11 mouse cellular contexts compared by ENCODE assay signal in the genomic region with DNA sequence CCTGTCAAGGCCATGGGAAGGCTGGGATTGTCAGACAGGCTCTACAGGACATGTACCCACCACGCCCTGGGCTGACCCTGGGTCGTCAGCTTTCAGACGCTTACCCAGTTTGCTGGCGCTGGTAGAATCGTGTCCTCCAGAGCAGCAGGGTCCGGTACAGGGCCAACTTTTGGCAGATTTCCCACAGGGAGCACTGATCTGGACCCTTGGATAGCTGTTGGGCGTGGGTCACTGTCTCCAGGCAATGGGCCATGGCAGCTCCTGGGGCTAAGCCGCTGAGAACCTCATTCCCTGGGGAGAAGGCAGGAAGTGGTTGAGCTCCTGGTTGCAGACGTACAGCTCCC. TPM values are rescaled to one million over a fixed set of nuclear protein-coding genes. Genes with fewer than 3 reads are reported as not detected.
A peak's percentile ranks its signal among the peaks of the same experiment; 100 is the strongest.
DNase-seq lines count a peak whose midpoint lies in the region; ATAC-seq and TF ChIP-seq lines count a peak whose summit lies in the region.
"Had no signal": no experiment of that assay in that cellular context is flagged by ENCODE, and none has a peak within 500 bp of the region (broad histone marks: within the 10 kb centered on the region; RNA-seq: fewer than 3 reads in every experiment).

No protein-coding gene starts in this region.

- H3K4me2 ChIP-seq in lung, postnatal 0 days (replicated peaks; ENCODE audit: low read depth, low read length), result no peak overlapping the region
- no peak overlapping the region for H3K4me2 ChIP-seq in stomach, postnatal 0 days (replicated peaks; ENCODE audit: low read depth)
- no peak overlapping the region for H3K4me2 ChIP-seq in forebrain, embryonic 12.5 days
- H3K4me2 ChIP-seq: lung, embryonic 15.5 days had no signal

- peak; percentile 42 for ATAC-seq in lung, postnatal 0 days
- peak; percentile 7; the same call in 1 of the 2 replicates for ATAC-seq in stomach, postnatal 0 days (ENCODE audit: low FRiP score, low TSS enrichment)
- ATAC-seq in cerebellum, adult (ENCODE audit: insufficient number of reproducible peaks, low FRiP score, low TSS enrichment), result no peak
- ATAC-seq in forebrain, embryonic 12.5 days (ENCODE audit: low FRiP score), result no peak

- no peaks in the 10 kb centered on the region for H3K36me3 ChIP-seq in lung, postnatal 0 days (ENCODE audit: insufficient read depth, low read length)
- no peaks in the 10 kb centered on the region for H3K36me3 ChIP-seq in stomach, postnatal 0 days (ENCODE audit: control insufficient read depth, insufficient read depth, low read length)
- no peaks in the 10 kb centered on the region for H3K36me3 ChIP-seq in forebrain, embryonic 12.5 days (replicated peaks)
- H3K36me3 ChIP-seq: lung, embryonic 15.5 days had no signal

- no peak overlapping the region for H3K4me3 ChIP-seq in lung, postnatal 0 days (ENCODE audit: low read depth, low read length)
- no peak overlapping the region for H3K4me3 ChIP-seq in lung, adult 2 months (replicated peaks; ENCODE audit: extremely low read depth, low read depth, low read length)
- no peak overlapping the region for H3K4me3 ChIP-seq in stomach, postnatal 0 days (ENCODE audit: low read depth, low read length)
- H3K4me3 ChIP-seq in forebrain, embryonic 12.5 days (replicated peaks), result no peak overlapping the region
- H3K4me3 ChIP-seq: lung, embryonic 15.5 days had no signal

- H3K9me3 ChIP-seq in lung, postnatal 0 days (ENCODE audit: low read length), result no peaks in the 10 kb centered on the region
- H3K9me3 ChIP-seq in stomach, postnatal 0 days (ENCODE audit: control insufficient read depth, low read length), result no peaks in the 10 kb centered on the region
- H3K9me3 ChIP-seq in forebrain, embryonic 12.5 days, result no peaks in the 10 kb centered on the region
- H3K9me3 ChIP-seq: lung, embryonic 15.5 days had no signal

- no peak for TF ChIP-seq POLR2A in lung, adult 2 months (IDR thresholded peaks at IDR 0.05; ENCODE audit: borderline replicate concordance, extremely low read depth, low read depth, low read length)

- H3K27me3 ChIP-seq in lung, postnatal 0 days (replicated peaks; ENCODE audit: insufficient read depth, low read length), result no peaks in the 10 kb centered on the region
- no peaks in the 10 kb centered on the region for H3K27me3 ChIP-seq in stomach, postnatal 0 days (ENCODE audit: control insufficient read depth, insufficient read depth, low read length)
- H3K27me3 ChIP-seq in forebrain, embryonic 12.5 days, result no peaks in the 10 kb centered on the region
- H3K27me3 ChIP-seq: lung, embryonic 15.5 days had no signal

- no peak for DNase-seq in lung, postnatal 0 days (ENCODE audit: low spot score)
- no peak for DNase-seq in lung, adult 2 months
- peak; percentile 47 to 61 for DNase-seq in adrenal gland, postnatal 36 days
- peak; percentile 74 to 79 for DNase-seq in kidney, adult 8-10 months
- DNase-seq in stomach, postnatal 0 days (ENCODE audit: low spot score), result no peak
- no peak for DNase-seq in layer of hippocampus, adult 11-12 months (ENCODE audit: low spot score)
- DNase-seq: layer of hippocampus, adult 9-11 months; right cerebral cortex, adult 18-20 months had no signal

- TF ChIP-seq EP300 in lung, postnatal 0 days (IDR thresholded peaks at IDR 0.05), result no peak
- TF ChIP-seq EP300 in stomach, postnatal 0 days (optimal IDR thresholded peaks at IDR 0.05), result no peak

- no peak for TF ChIP-seq CTCF in lung, postnatal 0 days (IDR thresholded peaks at IDR 0.05)
- TF ChIP-seq CTCF in lung, adult 2 months (IDR thresholded peaks at IDR 0.05; ENCODE audit: insufficient read depth, low read length), result no peak
- TF ChIP-seq CTCF in stomach, postnatal 0 days (IDR thresholded peaks at IDR 0.05; ENCODE audit: low read depth), result no peak

- WGBS in lung, postnatal 0 days, result 48% methylated on average over 9 of the region's 9 CpGs
- WGBS in lung, adult 2 months, result 55% methylated on average over 9 of the region's 9 CpGs
- 54% methylated on average over 9 of the region's 9 CpGs for WGBS in stomach, postnatal 0 days
- 73% methylated on average over 9 of the region's 9 CpGs for WGBS in forebrain, embryonic 12.5 days

- H3K27ac ChIP-seq in lung, postnatal 0 days (ENCODE audit: low read length), result no peak overlapping the region
- H3K27ac ChIP-seq in stomach, postnatal 0 days (replicated peaks), result no peak overlapping the region
- no peak overlapping the region for H3K27ac ChIP-seq in forebrain, embryonic 12.5 days
- H3K27ac ChIP-seq: lung, embryonic 15.5 days had no signal

- no peaks in the 10 kb centered on the region for H3K4me1 ChIP-seq in lung, postnatal 0 days (ENCODE audit: insufficient read depth, low read depth, low read length)
- no peaks in the 10 kb centered on the region for H3K4me1 ChIP-seq in lung, adult 2 months (ENCODE audit: control insufficient read depth, insufficient read depth, low read length)
- H3K4me1 ChIP-seq in stomach, postnatal 0 days (replicated peaks; ENCODE audit: control insufficient read depth, insufficient read depth), result no peaks in the 10 kb centered on the region
- no peaks in the 10 kb centered on the region; the same call in 1 of the 2 replicates for H3K4me1 ChIP-seq in forebrain, embryonic 12.5 days
- H3K4me1 ChIP-seq: lung, embryonic 15.5 days had no signal

- no peak overlapping the region for H3K9ac ChIP-seq in lung, postnatal 0 days (replicated peaks; ENCODE audit: low read depth)
- H3K9ac ChIP-seq in stomach, postnatal 0 days (ENCODE audit: low read length), result no peak overlapping the region
- H3K9ac ChIP-seq in forebrain, embryonic 12.5 days, result no peak overlapping the region
- H3K9ac ChIP-seq: lung, embryonic 15.5 days had no signal

RNA-seq across cellular contexts. Expression of a gene that starts 21.5 kb away (rescaled TPM):
- 20.7 and 22.0 TPM in 2 replicates for polyA plus RNA-seq in lung, postnatal 0 days (2015; fragmentation: Nextera tagmentation; extraction: Ambion mirVana)
- polyA plus RNA-seq in lung, adult 2 months (2012; rRNA removed), result 50.1 and 56.8 TPM in 2 replicates
- total RNA-seq in adrenal gland, postnatal 36 days (2021), result 10 to 100 TPM; 76.6 to 96.6 TPM
- polyA plus RNA-seq in stomach, postnatal 0 days (2015; fragmentation: Nextera tagmentation; extraction: Ambion mirVana), result 23.2 and 26.9 TPM in 2 replicates
- 8.4 and 9.2 TPM in 2 replicates for polyA plus RNA-seq in forebrain, embryonic 12.5 days (2016; fragmentation: Nextera tagmentation; extraction: Ambion mirVana)

RNA-seq across cellular contexts. Expression of a gene that starts 27.5 kb away (rescaled TPM):
- 14.0 and 14.2 TPM in 2 replicates for polyA plus RNA-seq in lung, postnatal 0 days (2015; fragmentation: Nextera tagmentation; extraction: Ambion mirVana)
- 34.8 and 38.9 TPM in 2 replicates for polyA plus RNA-seq in lung, adult 2 months (2012; rRNA removed)
- 10 to 100 TPM; 29.0 to 54.7 TPM for total RNA-seq in adrenal gland, postnatal 36 days (2021)
- polyA plus RNA-seq in stomach, postnatal 0 days (2015; fragmentation: Nextera tagmentation; extraction: Ambion mirVana), result 8.2 and 8.7 TPM in 2 replicates
- polyA plus RNA-seq in forebrain, embryonic 12.5 days (2016; fragmentation: Nextera tagmentation; extraction: Ambion mirVana), result 28.7 and 32.2 TPM in 2 replicates

RNA-seq across cellular contexts. Expression of a gene that starts 27.8 kb away (rescaled TPM):
- polyA plus RNA-seq in lung, postnatal 0 days (2015; fragmentation: Nextera tagmentation; extraction: Ambion mirVana), result 3.5 and 4.1 TPM in 2 replicates
- 14.1 and 14.9 TPM in 2 replicates for polyA plus RNA-seq in lung, adult 2 months (2012; rRNA removed)
- total RNA-seq in adrenal gland, postnatal 36 days (2021), result 10 to 100 TPM; 10.0 to 12.6 TPM
- 1.8 and 2.1 TPM in 2 replicates for polyA plus RNA-seq in stomach, postnatal 0 days (2015; fragmentation: Nextera tagmentation; extraction: Ambion mirVana)
- polyA plus RNA-seq in forebrain, embryonic 12.5 days (2016; fragmentation: Nextera tagmentation; extraction: Ambion mirVana), result 22.4 and 27.7 TPM in 2 replicates

Comparison
In these comparisons a context has a peak if more than half of its experiments do, and no peak if none do; other contexts are left out.
1. ATAC-seq: peak in lung, postnatal 0 days (single experiment) and stomach, postnatal 0 days (single experiment); none in cerebellum, adult (single experiment) and forebrain, embryonic 12.5 days (single experiment).
2. DNase-seq: peak in adrenal gland, postnatal 36 days (2 of 2) and kidney, adult 8-10 months (2 of 2); none in lung, postnatal 0 days (single experiment), lung, adult 2 months (single experiment), stomach, postnatal 0 days (single experiment) and layer of hippocampus, adult 11-12 months (single experiment).